Mouse (Mus musculus) gastrocnemius, adult 18-20 months (tissue): ENCODE results near the gene Stra8. TPM values are rescaled to one million over a fixed set of nuclear protein-coding genes. Genes with fewer than 3 reads are reported as not detected.

Experiments
- total RNA-seq, 2 experiments: library from RNA; stranded (reverse); gene quantifications; 2 replicates each; pipeline ENCODE4 v1.2.3; 2021

Stra8 gene
- total RNA-seq, 2 experiments from 2014 or later, result not detected

Other genes starting within 250 kb of the Stra8 start
- gene Agbl3, start 139.7 kb upstream of the Stra8 start, total RNA-seq, result 1 to 10 TPM in 1 of 2 experiments, under 1 TPM in 1; 0.90 to 1.6 TPM
- gene Tmem140, start 57.0 kb upstream of the Stra8 start, total RNA-seq, result 10 to 100 TPM; 30.5 to 42.8 TPM
- gene Cyren, start 42.1 kb upstream of the Stra8 start, total RNA-seq, result 1 to 10 TPM; 2.8 to 3.7 TPM
- gene Wdr91, start 9.3 kb upstream of the Stra8 start, total RNA-seq, result 1 to 10 TPM; 4.7 to 6.4 TPM
- gene Slc23a4, start 68.2 kb downstream of the Stra8 start, total RNA-seq, result under 1 TPM in 1 of 2 experiments, not detected in 1; 0.09 TPM
- gene Cnot4, start 213.6 kb downstream of the Stra8 start, total RNA-seq, result 10 to 100 TPM; 26.7 to 29.4 TPM